Mouse (Mus musculus) bone marrow, adult 2 months (tissue): ENCODE data around the gene Xk.

Experiments used
- CTCF ChIP-seq: fragments of 200-500 bp; IDR thresholded peaks from 2 replicates; pipeline ENCODE4 v1.5.1; 2011; ENCODE audit warnings: low read length, control low read depth; ENCODE audit not compliant: control insufficient read depth, insufficient read depth
- POLR2A ChIP-seq: fragments of 200-500 bp; IDR thresholded peaks from 2 replicates; pipeline ENCODE4 v1.6.1; 2011; ENCODE audit warnings: low read depth, mild to moderate bottlenecking, control low read depth, low read length, borderline replicate concordance; ENCODE audit not compliant: control insufficient read depth

- TF ChIP-seq CTCF (no peak), POLR2A (no peak)
These were observed 45.5 kb upstream of the Xk start for GRCm38 (mm10) chrX:9227105-9227504.
